Mouse (Mus musculus) liver, postnatal 0 days (tissue): ENCODE data around the gene Tmem176b. TPM values are rescaled to one million over a fixed set of nuclear protein-coding genes. Genes with fewer than 3 reads are reported as not detected.
"Not testable (repeated sequence)": the region's sequence is repeated elsewhere in the genome, so short reads cannot be mapped to it uniquely, and the experiment has no call there.

Experiments used
- ATAC-seq: fragments of 200-750 bp; cut with Nextera tagmentation; 2 replicates; pipeline ENCODE4 v1.8.0; 2017; ENCODE audit warnings: mild to moderate bottlenecking, moderate library complexity
- DNase-seq: peaks from one replicate; pipeline ENCODE4 v3.0.0-alpha.2; 2016
- H3K27ac ChIP-seq: fragments of 300-500 bp; sonication (generic); 2 replicates; pipeline ENCODE4 v1.5.1; 2014; ENCODE audit warnings: antibody characterized with exemption, moderate library complexity, mild to moderate bottlenecking, low read depth
- H3K27me3 ChIP-seq: fragments of 300-500 bp; sonication (generic); 2 replicates; pipeline ENCODE4 v1.6.1; 2014; ENCODE audit warnings: low read length, control low read depth, mixed read lengths; ENCODE audit not compliant: insufficient read depth
- H3K36me3 ChIP-seq: fragments of 300-500 bp; sonication (generic); replicated peaks from 2 replicates; pipeline ENCODE4 v1.6.1; 2014; ENCODE audit warnings: mild to moderate bottlenecking, control low read depth, low read length, moderate library complexity, mixed read lengths; ENCODE audit not compliant: insufficient read depth
- H3K4me1 ChIP-seq: fragments of 300-500 bp; sonication (generic); 2 replicates; pipeline ENCODE4 v1.6.1; 2014; ENCODE audit warnings: antibody characterized with exemption, mild to moderate bottlenecking, control low read depth; ENCODE audit not compliant: insufficient read depth
- H3K4me2 ChIP-seq: fragments of 300-500 bp; sonication (generic); 2 replicates; pipeline ENCODE4 v1.6.1; 2014; ENCODE audit warnings: low read depth, mild to moderate bottlenecking, low read length, moderate library complexity, mixed read lengths
- H3K4me3 ChIP-seq: fragments of 300-500 bp; sonication (generic); 2 replicates; pipeline ENCODE4 v1.5.1; 2014; ENCODE audit warnings: low read depth, low read length
- H3K9ac ChIP-seq: fragments of 300-500 bp; sonication (generic); replicated peaks from 2 replicates; pipeline ENCODE4 v1.6.1; 2014; ENCODE audit warnings: mild to moderate bottlenecking, moderate library complexity
- H3K9me3 ChIP-seq: fragments of 300-500 bp; sonication (generic); 2 replicates; pipeline ENCODE4 v1.6.1; 2016; ENCODE audit warnings: mild to moderate bottlenecking, control low read depth, low read length, mixed read lengths
- CTCF ChIP-seq: sonication (generic); IDR thresholded peaks from 2 replicates; pipeline ENCODE4 v1.5.1; 2016; ENCODE audit warnings: antibody characterized with exemption, low read depth
- EP300 ChIP-seq: IDR thresholded peaks from 2 replicates; pipeline ENCODE4 v1.6.1; 2016; ENCODE audit warnings: antibody characterized with exemption, low read depth, mild to moderate bottlenecking
- WGBS: fragments of 180-500 bp; shearing (Covaris S2); extraction: QIAGEN DNeasy Blood & Tissue Kit; methylation state at CpG from one replicate; pipeline ENCODE4 v1.1.7; 2014; ENCODE audit not compliant: insufficient replicate concordance; 5-methylcytosine and 5-hydroxymethylcytosine counted together
- polyA plus RNA-seq: library from polyadenylated mRNA; unstranded; fragments of >200 nt; fragmentation: Nextera tagmentation; extraction: Ambion mirVana; gene quantifications from 2 replicates; pipeline ENCODE4 v1.2.1, GENCODE M21; 2015

Tmem176b gene
- polyA plus RNA-seq, 1 experiment from 2014 or later = 255 TPM

DNA sequence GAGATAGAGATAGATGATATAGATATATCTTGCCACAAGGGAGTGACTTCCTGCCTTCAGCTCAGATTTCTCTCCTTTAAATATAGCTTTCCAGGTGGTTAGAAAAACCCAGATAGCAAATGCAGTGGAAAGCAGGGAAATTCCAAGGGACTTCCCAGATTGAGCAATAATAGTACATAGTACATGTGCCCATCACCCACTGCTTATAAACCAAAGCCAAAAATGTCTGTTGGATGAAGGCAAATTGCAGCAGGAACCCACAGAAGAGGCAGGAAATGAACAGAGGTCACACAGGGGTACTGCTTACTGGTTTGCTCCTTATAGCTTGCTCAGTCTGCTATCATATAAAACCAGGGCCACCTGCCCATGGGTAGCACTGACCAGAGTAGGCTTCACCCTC, 11.6 kb downstream of the Tmem176b start:
- Histone ChIP-seq H3K27ac (peak overlapping the region; percentile 66), H3K9ac (no peak overlapping the region), H3K9me3 (no peaks in the 10 kb centered on the region), H3K4me1 (peaks cover 25% of the 10 kb centered on the region), H3K4me3 (no peak overlapping the region), H3K27me3 (no peaks in the 10 kb centered on the region), H3K36me3 (peaks cover 18% of the 10 kb centered on the region), H3K4me2 (no peak overlapping the region)
- peak; percentile 42 for ATAC-seq
- TF ChIP-seq EP300 (peak; percentile 33; the same call in 1 of the 2 replicates), CTCF (no peak)
- no peak for DNase-seq

GRCm38 (mm10) chr6:48828976-48829375, 12.3 kb downstream of the Tmem176b start:
- WGBS = 63% methylated on average over 1 of the region's 1 CpGs
- ATAC-seq = no peak
- no peak for TF ChIP-seq CTCF
- TF ChIP-seq EP300 = no peak

GRCm38 (mm10) chr6:48825016-48825415, 16.3 kb downstream of the Tmem176b start:
- peak overlapping the region; percentile 89 for H3K27ac ChIP-seq

More at GRCm38 (mm10) chr6:48828976-48829375, 12.3 kb downstream of the Tmem176b start:
- no peak overlapping the region for H3K4me3 ChIP-seq
- no peak overlapping the region for H3K27ac ChIP-seq
- H3K4me2 ChIP-seq = no peak overlapping the region
- no peaks in the 10 kb centered on the region for H3K9me3 ChIP-seq
- H3K4me1 ChIP-seq = peaks cover 26% of the 10 kb centered on the region
- H3K9ac ChIP-seq = no peak overlapping the region
- no peaks in the 10 kb centered on the region for H3K27me3 ChIP-seq
- no peak for DNase-seq
- H3K36me3 ChIP-seq = peaks cover 12% of the 10 kb centered on the region

DNA sequence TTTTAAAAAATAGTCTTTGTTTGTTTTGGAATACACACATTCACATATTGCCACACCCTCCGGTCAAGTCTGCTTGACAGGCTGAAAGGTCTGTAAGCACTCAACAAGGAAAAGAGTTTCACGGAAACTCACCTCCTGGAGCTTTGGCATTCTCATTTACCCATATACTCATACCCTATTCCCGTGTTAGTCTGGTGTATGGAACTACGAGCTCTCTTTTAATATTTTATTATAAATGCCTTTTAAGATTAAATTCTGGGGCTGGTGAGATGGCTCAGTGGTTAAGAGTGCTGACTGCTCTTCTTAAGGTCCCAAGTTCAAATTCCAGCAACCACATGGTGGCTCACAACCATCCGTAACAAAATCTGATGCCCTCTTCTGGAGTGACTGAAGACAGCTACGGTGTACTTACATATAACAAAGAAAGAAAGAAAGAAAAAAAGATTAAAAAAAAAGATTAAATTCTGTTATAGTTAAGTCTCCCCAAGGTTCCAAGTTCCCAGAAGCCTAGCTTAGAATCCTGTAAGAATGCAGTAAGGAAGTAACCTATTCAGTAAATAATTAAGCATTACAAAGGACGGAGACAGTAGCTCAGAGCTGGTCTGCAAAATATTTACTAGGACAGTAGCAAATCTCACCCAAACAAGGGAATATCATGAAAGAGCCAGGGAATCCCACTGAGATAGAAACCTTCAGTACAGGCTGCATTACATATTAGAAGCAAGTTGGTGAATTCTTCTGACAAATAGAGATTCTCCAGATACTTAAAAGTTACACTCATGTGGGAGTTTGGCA, 19.1 kb downstream of the Tmem176b start:
- not testable (repeated sequence) for H3K9me3 ChIP-seq, H3K36me3 ChIP-seq, H3K4me1 ChIP-seq, ATAC-seq, H3K4me2 ChIP-seq, H3K9ac ChIP-seq, H3K27ac ChIP-seq, DNase-seq, H3K4me3 ChIP-seq, H3K27me3 ChIP-seq
- 73% methylated on average over 7 of the region's 7 CpGs for WGBS

More at GRCm38 (mm10) chr6:48825016-48825415, 16.3 kb downstream of the Tmem176b start:
- WGBS = 38% methylated on average over 7 of the region's 7 CpGs
- H3K27me3 ChIP-seq = no peaks in the 10 kb centered on the region
- H3K4me3 ChIP-seq = no peak overlapping the region
- H3K36me3 ChIP-seq = no peaks in the 10 kb centered on the region
- peak; percentile 96 for ATAC-seq
- H3K9me3 ChIP-seq = no peaks in the 10 kb centered on the region
- H3K4me2 ChIP-seq = no peak overlapping the region; the same call in 1 of the 2 replicates
- H3K9ac ChIP-seq = no peak overlapping the region
- peaks cover 21% of the 10 kb centered on the region for H3K4me1 ChIP-seq
- peak; percentile 69 for DNase-seq
- no peak for TF ChIP-seq CTCF
- TF ChIP-seq EP300 = peak; percentile 56

DNA sequence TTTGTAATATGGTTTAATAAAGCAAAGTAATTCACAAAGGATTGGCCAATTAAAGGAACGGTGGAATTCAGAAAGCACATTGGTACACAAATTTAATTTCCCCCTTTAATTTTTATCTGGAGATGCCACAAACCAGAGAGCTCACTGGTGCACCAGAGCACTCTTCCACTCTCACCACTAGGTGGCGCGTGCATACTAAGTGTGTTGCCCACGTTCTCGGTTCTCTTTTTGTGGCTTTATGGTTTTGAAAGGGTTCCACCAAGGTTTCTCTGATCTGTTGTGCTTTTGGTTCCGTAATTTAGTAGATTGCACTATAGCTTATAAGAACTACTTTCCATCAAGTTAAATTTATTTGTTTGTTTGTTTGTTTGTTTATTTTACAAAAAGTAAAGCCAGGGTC, 23.5 kb downstream of the Tmem176b start:
- TF ChIP-seq EP300 = no peak
- TF ChIP-seq CTCF = peak; percentile 92
- DNase-seq = peak; percentile 77
- ATAC-seq = no peak; the same call in 1 of the 2 replicates
- no peaks in the 10 kb centered on the region for H3K9me3 ChIP-seq
- H3K4me1 ChIP-seq = no peaks in the 10 kb centered on the region
- no peak overlapping the region for H3K4me2 ChIP-seq
- no peak overlapping the region for H3K27ac ChIP-seq
- H3K9ac ChIP-seq = no peak overlapping the region
- WGBS = 1% methylated on average over 6 of the region's 6 CpGs
- no peak overlapping the region for H3K4me3 ChIP-seq
- no peaks in the 10 kb centered on the region for H3K36me3 ChIP-seq
- no peaks in the 10 kb centered on the region for H3K27me3 ChIP-seq

DNA sequence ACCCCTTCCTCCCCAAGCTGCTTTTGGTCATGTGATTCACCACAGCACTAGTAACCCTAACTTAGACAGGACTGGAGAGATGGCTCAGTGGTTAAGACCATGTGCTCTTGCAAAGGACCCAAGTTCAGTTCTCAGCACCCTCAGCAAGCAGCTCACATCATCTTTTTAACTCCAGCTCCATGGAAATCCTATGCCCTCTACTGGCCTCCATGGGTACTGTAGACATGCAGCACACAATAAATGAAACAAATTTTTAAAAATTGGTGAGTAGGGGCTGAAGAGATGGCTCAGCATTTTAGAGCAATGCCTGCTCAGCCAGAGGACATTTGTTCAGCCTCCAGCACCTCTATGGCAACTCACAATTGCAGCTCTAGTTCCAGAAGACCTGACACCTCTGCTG, 26.3 kb downstream of the Tmem176b start:
- Histone ChIP-seq H3K4me2 (no peak overlapping the region), H3K27ac (no peak overlapping the region), H3K9me3 (no peaks in the 10 kb centered on the region), H3K36me3 (no peaks in the 10 kb centered on the region), H3K4me1 (no peaks in the 10 kb centered on the region), H3K27me3 (no peaks in the 10 kb centered on the region), H3K4me3 (no peak overlapping the region), H3K9ac (no peak overlapping the region)
- ATAC-seq (no peak), DNase-seq (no peak)
- TF ChIP-seq EP300 (no peak), CTCF (peak; percentile 39)
